Mouse (Mus musculus) erythroblast, embryonic 14.5 days (primary cell): Measurements from ENCODE around the gene Ttll8.

Experiments used
- GATA1 ChIP-seq: IDR thresholded peaks from 2 replicates; pipeline ENCODE4 v1.6.1; 2012; ENCODE audit warnings: low read length, inconsistent platforms, mixed read lengths
- TAL1 ChIP-seq: IDR thresholded peaks from 3 replicates; pipeline ENCODE4 v1.6.1; 2012; ENCODE audit warnings: low read length, inconsistent platforms, mixed read lengths

GRCm38 (mm10) chr15:88999124-88999523, 44.9 kb upstream of the Ttll8 start:
- TF ChIP-seq TAL1 (no peak), GATA1 (no peak)
